ENCODE assay signal across 8 mouse cellular contexts in genomic region chr10:24223449-24224143, GRCm38 (mm10). TPM values are rescaled to one million over a fixed set of nuclear protein-coding genes. Genes with fewer than 3 reads are reported as not detected.
DNase-seq lines count a peak whose midpoint lies in the region; ATAC-seq lines count a peak whose summit lies in the region.

Moxd1 (plus strand) TSS chr10:24223517.

- H3K27ac ChIP-seq in limb, embryonic 12.5 days: no peak within 1 kb of the TSS
- H3K27ac ChIP-seq in midbrain, embryonic 11.5 days (ENCODE audit: low read depth, low read length): no peak within 1 kb of the TSS

- H3K4me3 ChIP-seq in limb, embryonic 12.5 days (replicated peaks): peak within 1 kb of the TSS; percentile 58
- peak within 1 kb of the TSS; percentile 44 for H3K4me3 ChIP-seq in midbrain, embryonic 11.5 days (ENCODE audit: low read depth, low read length)

- 2% methylated on average over 56 of the region's 56 CpGs for WGBS in limb, embryonic 12.5 days
- WGBS in midbrain, embryonic 11.5 days: under 1% methylated on average over 52 of the region's 56 CpGs

- peak within 1 kb of the TSS; percentile 94 for H3K4me2 ChIP-seq in limb, embryonic 12.5 days
- H3K4me2 ChIP-seq in midbrain, embryonic 11.5 days: peak within 1 kb of the TSS; percentile 83

- H3K27me3 ChIP-seq in limb, embryonic 12.5 days: peaks cover 59% of the 10 kb centered on the region
- H3K27me3 ChIP-seq in midbrain, embryonic 11.5 days (ENCODE audit: control insufficient read depth, insufficient read depth, low read length): peaks cover 23% of the 10 kb centered on the region

- peak within 1 kb of the TSS; percentile 56 for H3K9ac ChIP-seq in limb, embryonic 12.5 days (replicated peaks)
- peak within 1 kb of the TSS; percentile 47 for H3K9ac ChIP-seq in midbrain, embryonic 11.5 days (ENCODE audit: low read length)

- intact Hi-C loops in heart, postnatal 36 days (cut with DNase I): no loop called here

- H3K4me1 ChIP-seq in limb, embryonic 12.5 days (replicated peaks): peaks cover 18% of the 10 kb centered on the region
- peaks cover 10% of the 10 kb centered on the region for H3K4me1 ChIP-seq in midbrain, embryonic 11.5 days (ENCODE audit: control insufficient read depth, insufficient read depth, low read length)

- ATAC-seq in limb, embryonic 12.5 days (ENCODE audit: insufficient number of reproducible peaks, insufficient read depth, low FRiP score, low TSS enrichment, low read depth): peak; percentile 86
- peak; percentile 78 for ATAC-seq in midbrain, embryonic 11.5 days (ENCODE audit: low FRiP score)

- H3K9me3 ChIP-seq in limb, embryonic 12.5 days: no peaks in the 10 kb centered on the region
- no peaks in the 10 kb centered on the region for H3K9me3 ChIP-seq in midbrain, embryonic 11.5 days (ENCODE audit: control insufficient read depth, low read length)

- DNase-seq in right cerebral cortex, postnatal 25 days: peak; percentile 8
- no peak for DNase-seq in right cerebral cortex, postnatal 10 days (ENCODE audit: low spot score in 2 of 2)
- peak; percentile 63 for DNase-seq in embryo, embryonic 11 days
- DNase-seq in heart, postnatal 36 days: peak; percentile 3 to 7
- peak; percentile 92 for DNase-seq in midbrain, embryonic 11.5 days (ENCODE audit: low spot score, missing footprints)
- DNase-seq in thymus, postnatal 25 days: peak; percentile 3
- no peak for DNase-seq in left cerebral cortex, adult 11 months (ENCODE audit: low spot score)

- H3K36me3 ChIP-seq in limb, embryonic 12.5 days: no peaks in the 10 kb centered on the region
- H3K36me3 ChIP-seq in midbrain, embryonic 11.5 days (ENCODE audit: control insufficient read depth, insufficient read depth, low read length): no peaks in the 10 kb centered on the region

RNA-seq across cellular contexts. Expression of gene Moxd1, which starts in this region (rescaled TPM):
- under 1 TPM; 0.11 to 0.30 TPM for total RNA-seq in heart, postnatal 36 days (2021)
- polyA plus RNA-seq in limb, embryonic 12.5 days (2016; fragmentation: Nextera tagmentation; extraction: Ambion mirVana): 19.7 and 20.3 TPM in 2 replicates
- 1.8 and 3.9 TPM in 2 replicates for polyA plus RNA-seq in midbrain, embryonic 11.5 days (2014; fragmentation: Nextera tagmentation; extraction: Ambion mirVana)

Comparison
In these comparisons a context has a peak if more than half of its experiments do, and no peak if none do; other contexts are left out.
1. DNase-seq: peak in right cerebral cortex, postnatal 25 days (single experiment), embryo, embryonic 11 days (single experiment), midbrain, embryonic 11.5 days (single experiment) and thymus, postnatal 25 days (single experiment); none in right cerebral cortex, postnatal 10 days (0 of 2) and left cerebral cortex, adult 11 months (single experiment).
2. Peak in DNase-seq in heart, postnatal 36 days; RNA of the gene not detected or under 1 TPM.